Mouse (Mus musculus) limb, embryonic 14.5 days (tissue): ENCODE results near the gene Meioc. TPM values are rescaled to one million over a fixed set of nuclear protein-coding genes. Genes with fewer than 3 reads are reported as not detected.

Source experiments
- ATAC-seq: fragments of 200-750 bp; cut with Nextera tagmentation; 2 replicates; pipeline ENCODE4 v1.8.0; 2017; ENCODE audit warnings: low read depth, moderate number of reproducible peaks, moderate TSS enrichment; ENCODE audit not compliant: low FRiP score
- DNase-seq: peaks from one replicate; pipeline ENCODE4 v3.0.0-alpha.2; 2015; ENCODE audit warnings: low spot score
- H3K27ac ChIP-seq: fragments of 300-500 bp; sonication (generic); replicated peaks from 2 replicates; pipeline ENCODE4 v1.5.1; 2014; ENCODE audit warnings: low read depth, mild to moderate bottlenecking, low read length, moderate library complexity, mixed read lengths
- H3K27me3 ChIP-seq: fragments of 300-500 bp; sonication (generic); 2 replicates; pipeline ENCODE4 v1.6.1; 2014; ENCODE audit warnings: low read length, mixed read lengths; ENCODE audit not compliant: control insufficient read depth, insufficient read depth
- H3K36me3 ChIP-seq: fragments of 300-500 bp; sonication (generic); 2 replicates; pipeline ENCODE4 v1.6.1; 2014; ENCODE audit warnings: mild to moderate bottlenecking, low read length, moderate library complexity, mixed read lengths; ENCODE audit not compliant: control insufficient read depth, insufficient read depth
- H3K4me1 ChIP-seq: fragments of 300-500 bp; sonication (generic); 2 replicates; pipeline ENCODE4 v1.6.1; 2014; ENCODE audit warnings: antibody characterized with exemption, low read length, mixed read lengths; ENCODE audit not compliant: control insufficient read depth, insufficient read depth
- H3K4me2 ChIP-seq: fragments of 300-500 bp; sonication (generic); replicated peaks from 2 replicates; pipeline ENCODE4 v1.6.1; 2014; ENCODE audit warnings: low read depth, mild to moderate bottlenecking, low read length, moderate library complexity; ENCODE audit not compliant: severe bottlenecking
- H3K4me3 ChIP-seq: fragments of 300-500 bp; sonication (generic); replicated peaks from 2 replicates; pipeline ENCODE4 v1.5.1; 2014; ENCODE audit warnings: low read length
- H3K9ac ChIP-seq: fragments of 300-500 bp; sonication (generic); 2 replicates; pipeline ENCODE4 v1.6.1; 2014; ENCODE audit warnings: mild to moderate bottlenecking, low read depth, low read length, moderate library complexity; ENCODE audit not compliant: severe bottlenecking
- H3K9me3 ChIP-seq: fragments of 300-500 bp; sonication (generic); 2 replicates; pipeline ENCODE4 v1.6.1; 2016; ENCODE audit warnings: low read length; ENCODE audit not compliant: control insufficient read depth
- POLR2A ChIP-seq: fragments of 200-500 bp; IDR thresholded peaks from 2 replicates; pipeline ENCODE4 v1.8.0; 2012; ENCODE audit warnings: inconsistent platforms, mild to moderate bottlenecking, moderate library complexity, borderline replicate concordance; ENCODE audit not compliant: insufficient read depth, insufficient read length; ENCODE audit errors: extremely low read depth
- WGBS: fragments of 180-500 bp; shearing (Covaris S2); extraction: QIAGEN DNeasy Blood & Tissue Kit; methylation state at CpG from one replicate; pipeline ENCODE4 v1.1.7; 2014; 5-methylcytosine and 5-hydroxymethylcytosine counted together
- polyA plus RNA-seq, 2 experiments: library from polyadenylated mRNA; depleted of rRNA in 1 of 2; stranded (reverse) in 1 of 2; unstranded in 1 of 2; fragments of >200 nt; fragmentation: Nextera tagmentation in 1 of 2; extraction: Ambion mirVana in 1 of 2; gene quantifications; 2 replicates each; pipeline versions ENCODE4 v1.2.1 to v1.2.3; 2012 to 2014

Meioc gene
- polyA plus RNA-seq, 2 experiments, result 0.68 to 0.91 TPM

DNA sequence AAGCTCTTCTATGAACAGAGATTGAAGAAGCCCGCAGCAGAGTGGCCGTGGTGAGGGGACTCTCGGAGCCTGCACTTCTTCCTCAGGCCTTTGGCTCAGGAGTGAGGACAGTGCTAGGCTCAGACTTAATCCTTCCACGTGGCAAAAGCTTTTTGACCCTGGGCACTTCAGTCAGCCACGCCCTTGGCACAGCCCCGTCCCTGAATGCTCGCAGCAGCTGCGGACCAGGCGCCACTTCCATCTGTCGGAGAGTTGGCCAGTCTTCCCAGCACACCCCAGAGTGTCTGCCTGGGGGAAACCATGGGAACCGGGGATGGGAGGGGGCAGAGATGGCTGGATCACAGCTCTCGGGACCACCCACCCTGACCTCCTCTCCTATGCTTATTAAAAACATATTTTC, 26.6 kb upstream of the Meioc start:
- peak overlapping the region; percentile 15; the same call in 1 of the 2 replicates for H3K4me2 ChIP-seq
- no peak for TF ChIP-seq POLR2A
- H3K9ac ChIP-seq, result no peak overlapping the region
- no peaks in the 10 kb centered on the region for H3K27me3 ChIP-seq
- peaks cover 45% of the 10 kb centered on the region for H3K4me1 ChIP-seq
- DNase-seq (peak; percentile 53), ATAC-seq (peak; percentile 74)
- 28% methylated on average over 12 of the region's 12 CpGs for whole genome bisulfite sequencing
- no peaks in the 10 kb centered on the region for H3K9me3 ChIP-seq
- H3K4me3 ChIP-seq, result no peak overlapping the region
- no peaks in the 10 kb centered on the region for H3K36me3 ChIP-seq
- no peak overlapping the region for H3K27ac ChIP-seq

DNA sequence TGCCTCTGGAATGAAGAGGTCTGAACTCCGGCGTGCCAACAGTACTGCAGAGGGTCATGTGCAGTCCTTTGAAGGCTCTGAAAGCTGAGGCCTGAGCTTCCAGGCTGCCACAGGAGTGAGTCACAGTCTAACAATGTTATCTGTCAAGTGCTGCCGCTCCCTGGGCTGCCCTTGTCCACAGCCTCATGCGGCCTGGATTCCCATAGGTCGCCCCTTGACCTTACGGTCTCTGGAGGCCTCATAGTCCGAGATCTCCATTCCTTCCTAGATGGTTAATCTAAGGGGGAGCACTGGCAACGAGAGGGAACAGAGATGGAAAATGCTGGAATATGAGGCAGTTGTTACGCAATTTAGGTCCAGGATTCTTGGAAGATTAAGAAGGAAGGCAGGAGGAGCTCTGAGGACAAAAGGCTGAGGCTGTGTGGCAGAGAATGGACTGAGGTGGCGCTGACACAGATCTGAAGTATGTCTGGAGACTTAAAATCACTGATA, 19.6 kb upstream of the Meioc start:
- no peaks in the 10 kb centered on the region for H3K27me3 ChIP-seq
- H3K27ac ChIP-seq, result no peak overlapping the region
- H3K4me3 ChIP-seq, result no peak overlapping the region
- no peak overlapping the region for H3K9ac ChIP-seq
- DNase-seq (no peak), ATAC-seq (peak; percentile 23; the same call in 1 of the 2 replicates)
- TF ChIP-seq POLR2A, result no peak
- H3K4me1 ChIP-seq, result peaks cover 17% of the 10 kb centered on the region
- no peaks in the 10 kb centered on the region for H3K9me3 ChIP-seq
- no peaks in the 10 kb centered on the region for H3K36me3 ChIP-seq
- 54% methylated on average over 10 of the region's 10 CpGs for WGBS
- no peak overlapping the region for H3K4me2 ChIP-seq

DNA sequence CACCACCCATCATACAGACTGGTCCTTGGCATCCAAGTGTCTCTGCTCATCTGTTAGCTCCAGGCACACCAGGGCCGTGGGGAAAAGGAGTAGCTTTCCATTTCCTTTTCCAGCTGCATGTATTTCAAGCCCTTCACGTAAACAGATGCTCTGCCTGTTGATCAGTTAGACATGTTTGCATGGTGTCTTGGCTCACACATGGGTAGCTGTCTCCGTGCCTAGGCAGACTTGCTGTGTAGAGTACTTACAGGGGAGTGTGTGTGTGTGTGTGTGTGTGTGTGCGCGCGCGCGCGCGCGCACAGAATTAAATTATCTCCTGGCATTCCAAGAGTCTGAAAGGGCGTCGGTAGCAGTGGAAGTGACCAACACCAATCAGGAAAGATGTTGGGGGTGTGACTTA, 17.3 kb upstream of the Meioc start:
- Histone ChIP-seq H3K4me3 (no peak overlapping the region), H3K36me3 (no peaks in the 10 kb centered on the region), H3K4me1 (peaks cover 13% of the 10 kb centered on the region), H3K9ac (no peak overlapping the region), H3K27ac (no peak overlapping the region), H3K27me3 (no peaks in the 10 kb centered on the region), H3K4me2 (no peak overlapping the region), H3K9me3 (no peaks in the 10 kb centered on the region)
- 84% methylated on average over 13 of the region's 13 CpGs for WGBS
- DNase-seq, result no peak
- TF ChIP-seq POLR2A, result no peak
- no peak for ATAC-seq

DNA sequence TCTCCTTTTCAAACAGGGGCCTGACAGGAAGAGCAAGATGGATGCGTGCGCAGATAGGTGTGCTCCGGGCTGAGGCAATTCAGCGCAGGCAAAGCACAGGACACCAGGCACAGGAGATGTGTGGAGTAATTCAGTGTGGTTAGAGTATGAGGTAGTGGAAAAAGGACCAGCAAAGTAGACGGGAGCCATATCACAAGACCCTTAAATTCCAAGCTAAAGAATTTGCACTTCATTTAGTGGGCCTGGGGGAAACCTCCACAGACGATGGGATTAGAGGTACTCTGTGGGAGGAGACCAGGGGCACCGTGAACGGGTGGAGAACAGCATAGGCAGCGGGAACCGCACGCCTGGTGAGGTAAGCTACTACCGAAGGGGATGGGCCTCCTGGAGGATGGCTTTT, 15.6 kb upstream of the Meioc start:
- Histone ChIP-seq H3K4me3 (no peak overlapping the region), H3K9me3 (no peaks in the 10 kb centered on the region), H3K9ac (no peak overlapping the region), H3K27ac (peak overlapping the region; percentile 58; the same call in 1 of the 2 replicates), H3K36me3 (no peaks in the 10 kb centered on the region), H3K4me2 (peak overlapping the region; percentile 17; the same call in 1 of the 2 replicates), H3K4me1 (peaks cover 13% of the 10 kb centered on the region), H3K27me3 (no peaks in the 10 kb centered on the region)
- peak; percentile 60 for ATAC-seq
- peak; percentile 62 for DNase-seq
- no peak for TF ChIP-seq POLR2A
- 47% methylated on average over 12 of the region's 12 CpGs for WGBS

DNA sequence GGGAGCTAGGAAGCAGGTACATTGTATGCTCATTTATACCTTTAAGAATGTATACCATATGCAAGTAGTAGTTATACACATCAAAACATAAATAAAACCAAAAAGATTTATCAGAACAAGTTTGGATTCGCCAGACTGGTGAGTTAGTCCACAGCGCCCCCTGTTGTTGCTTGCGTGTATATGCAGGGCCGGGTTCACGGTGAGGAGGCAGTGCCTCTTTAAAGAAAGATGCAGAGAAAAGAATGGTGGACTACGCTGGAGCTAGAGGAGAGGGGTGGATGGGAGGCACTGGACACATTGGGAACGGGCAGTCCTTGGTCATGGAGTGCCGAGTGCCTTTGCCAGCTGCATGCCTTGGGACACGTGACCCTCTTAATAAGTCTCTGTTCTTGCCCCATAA, 12.1 kb upstream of the Meioc start:
- WGBS, result 2% methylated on average over 9 of the region's 9 CpGs
- TF ChIP-seq POLR2A, result no peak
- Histone ChIP-seq H3K9ac (no peak overlapping the region), H3K27me3 (no peaks in the 10 kb centered on the region), H3K4me2 (no peak overlapping the region), H3K9me3 (no peaks in the 10 kb centered on the region), H3K27ac (no peak overlapping the region), H3K4me1 (peaks cover 16% of the 10 kb centered on the region), H3K36me3 (no peaks in the 10 kb centered on the region), H3K4me3 (no peak overlapping the region)
- peak; percentile 86 for DNase-seq
- ATAC-seq, result no peak

DNA sequence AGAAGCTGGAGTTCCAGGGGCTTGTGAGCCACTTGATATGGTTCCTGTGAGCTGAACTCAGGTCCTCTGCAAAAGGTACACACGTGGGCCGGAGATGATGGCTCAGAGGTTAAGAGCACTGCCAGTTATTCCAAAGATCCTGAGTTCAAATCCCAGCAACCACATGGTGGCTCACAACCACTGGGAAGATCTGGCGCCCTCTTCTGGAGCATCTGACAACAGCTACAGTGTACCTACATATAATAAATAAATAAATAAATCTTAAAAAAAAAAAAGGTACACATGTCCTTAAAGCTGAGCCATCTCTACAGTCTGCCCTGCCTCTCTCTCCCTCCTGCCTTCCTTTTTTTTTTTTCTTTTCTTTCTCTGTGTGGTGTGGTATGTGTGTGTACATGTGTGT, 10.7 kb upstream of the Meioc start:
- Histone ChIP-seq H3K9me3 (no peaks in the 10 kb centered on the region), H3K4me2 (no peak overlapping the region), H3K27ac (no peak overlapping the region), H3K36me3 (no peaks in the 10 kb centered on the region), H3K9ac (no peak overlapping the region), H3K27me3 (no peaks in the 10 kb centered on the region), H3K4me3 (no peak overlapping the region), H3K4me1 (peaks cover 11% of the 10 kb centered on the region)
- ATAC-seq (no peak), DNase-seq (no peak)
- 70% methylated on average over 3 of the region's 3 CpGs for WGBS
- no peak for TF ChIP-seq POLR2A
